Mouse (Mus musculus) myocyte (in vitro differentiated cells): ENCODE data around the gene Tmem97.

Experiments
- CEBPB ChIP-seq: IDR thresholded peaks from 2 replicates; pipeline ENCODE4 v1.6.1; 2011; ENCODE audit warnings: mild to moderate bottlenecking, moderate library complexity; ENCODE audit not compliant: poor library complexity, insufficient read depth, severe bottlenecking
- E2F4 ChIP-seq: IDR thresholded peaks from one replicate; pipeline ENCODE4 v1.6.1; 2011; ENCODE audit warnings: mild to moderate bottlenecking, control low read depth, moderate library complexity; ENCODE audit not compliant: insufficient read depth
- MAX ChIP-seq: IDR thresholded peaks from one replicate; pipeline ENCODE4 v1.6.1; 2011; ENCODE audit warnings: low read depth, mild to moderate bottlenecking, control low read depth
- MYOD1 ChIP-seq, 3 experiments: IDR thresholded peaks; one replicate each; pipeline ENCODE4 v1.6.1; 2011; ENCODE audit warnings: control low read depth in 2 of 3, low read depth in 2 of 3, mild to moderate bottlenecking in 2 of 3, moderate library complexity in 1 of 3; ENCODE audit not compliant: insufficient read length in 2 of 3, control insufficient read depth in 1 of 3
- MYOG ChIP-seq, 3 experiments: IDR thresholded peaks; one replicate each; pipeline ENCODE4 v1.6.1; 2011; ENCODE audit warnings: control low read depth in 2 of 3, low read depth in 2 of 3, mild to moderate bottlenecking in 2 of 3; ENCODE audit not compliant: insufficient read length in 2 of 3, control insufficient read depth in 1 of 3, insufficient read depth in 1 of 3
- POLR2A ChIP-seq: IDR thresholded peaks from one replicate; pipeline ENCODE4 v1.6.1; 2011; ENCODE audit warnings: low read depth, mild to moderate bottlenecking, control low read depth, moderate library complexity; ENCODE audit not compliant: insufficient read length
- REST ChIP-seq: IDR thresholded peaks from one replicate; pipeline ENCODE4 v1.6.1; 2011; ENCODE audit warnings: mild to moderate bottlenecking, control low read depth, moderate library complexity; ENCODE audit not compliant: insufficient read depth, insufficient read length
- TCF12 ChIP-seq: IDR thresholded peaks from one replicate; pipeline ENCODE4 v1.6.1; 2011; ENCODE audit warnings: mild to moderate bottlenecking, control low read depth; ENCODE audit not compliant: poor library complexity, insufficient read depth, severe bottlenecking
- TCF3 ChIP-seq: IDR thresholded peaks from one replicate; pipeline ENCODE4 v1.6.1; 2011; ENCODE audit warnings: low read depth, control low read depth; ENCODE audit not compliant: insufficient read length
- USF1 ChIP-seq: IDR thresholded peaks from one replicate; pipeline ENCODE4 v1.6.1; 2011; ENCODE audit warnings: low read depth, mild to moderate bottlenecking, control low read depth, moderate library complexity

DNA sequence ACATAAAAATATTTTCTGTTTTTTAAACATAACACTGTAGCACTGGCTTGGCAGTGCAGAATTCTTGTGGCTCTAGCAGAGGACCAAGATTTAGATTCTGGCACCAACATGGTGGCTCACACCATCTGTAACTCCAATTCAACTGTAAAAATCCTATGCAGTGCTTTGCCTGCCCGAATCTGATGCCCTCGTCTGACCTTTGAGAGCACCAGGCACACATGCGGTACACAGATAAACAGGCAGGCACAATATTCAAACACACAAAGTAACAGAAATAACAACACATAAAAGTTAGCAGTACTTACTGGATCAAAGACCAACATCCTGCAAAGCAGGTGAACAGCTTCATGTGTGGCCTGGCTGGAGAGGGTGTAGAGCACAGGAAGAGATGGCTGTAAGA lies 24.0 kb upstream of the Tmem97 start:
- TF ChIP-seq REST (no peak), POLR2A (no peak), USF1 (no peak), MYOD1 (IDR thresholded peaks at IDR 0.05; ENCODE audit: control insufficient read depth in 1 of 3, insufficient read length in 2 of 3, low read depth in 2 of 3) (no peak), E2F4 (no peak), MYOG (IDR thresholded peaks at IDR 0.05; ENCODE audit: control insufficient read depth in 1 of 3, insufficient read depth in 1 of 3, insufficient read length in 2 of 3, low read depth in 2 of 3) (no peak), TCF12 (no peak), TCF3 (no peak), CEBPB (no peak), MAX (no peak)
